Mouse (Mus musculus) T-helper 1 cell (primary cell): ENCODE measurements at regions not wholly inside any gene's neighbourhood (a gene's known extent, or its start where the extent isn't known, plus 50 kb on each side); places are given as distances from the start of the nearest gene placed in this dataset.

Source experiments
- in situ Hi-C: fragments of 300-600 bp; cut with MboI, MseI; formaldehyde crosslinking; loops from one replicate; pipeline ENCODE4 v1.15.1; 2025; ENCODE audit warnings: high pct_unique_total_duplicates

GRCm38 (mm10) chr6:14063735-14064134, 192.4 kb upstream of the 2610001J05Rik start:
- in situ Hi-C loops = no loop called here

DNA sequence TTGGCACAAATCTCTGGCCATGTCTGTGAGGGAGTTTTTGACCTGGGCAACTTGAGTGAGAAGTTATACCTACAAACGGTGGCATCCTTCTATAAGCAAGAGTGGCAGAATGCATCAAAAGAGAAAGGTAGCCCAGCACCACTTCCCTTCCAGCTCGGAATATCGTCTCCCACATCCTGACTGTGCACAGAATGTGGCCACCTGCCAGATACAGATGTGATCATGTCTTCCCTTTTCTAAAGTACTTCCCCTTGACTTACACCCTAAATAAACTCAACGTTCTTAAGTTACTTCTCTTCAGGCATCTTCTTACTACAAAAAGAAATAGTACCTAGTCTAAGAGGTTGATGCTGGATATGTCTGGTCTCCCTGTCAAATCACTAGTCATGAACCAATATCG, 175.2 kb upstream of the 2610001J05Rik start:
- in situ Hi-C loops = no loop called here

DNA sequence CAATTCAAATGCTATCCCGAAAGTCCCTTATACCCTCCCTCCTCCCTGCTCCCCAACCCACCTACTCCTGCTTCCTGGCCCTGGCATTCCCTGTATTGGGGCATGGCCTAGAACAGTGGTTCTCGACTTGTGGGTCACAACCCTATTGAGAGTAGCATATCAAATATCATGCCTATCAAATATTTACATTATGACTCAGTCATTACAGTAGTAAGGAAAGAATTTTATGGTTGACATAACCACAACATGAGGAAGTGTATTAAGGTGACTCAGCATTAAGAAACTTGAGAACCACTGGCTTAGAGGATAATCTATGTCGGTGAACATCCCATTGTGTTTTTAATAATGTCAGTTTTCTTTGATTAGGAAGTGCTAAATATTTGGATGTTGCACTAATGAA, 173.3 kb upstream of the 2610001J05Rik start:
- in situ Hi-C loops = no loop called here

DNA sequence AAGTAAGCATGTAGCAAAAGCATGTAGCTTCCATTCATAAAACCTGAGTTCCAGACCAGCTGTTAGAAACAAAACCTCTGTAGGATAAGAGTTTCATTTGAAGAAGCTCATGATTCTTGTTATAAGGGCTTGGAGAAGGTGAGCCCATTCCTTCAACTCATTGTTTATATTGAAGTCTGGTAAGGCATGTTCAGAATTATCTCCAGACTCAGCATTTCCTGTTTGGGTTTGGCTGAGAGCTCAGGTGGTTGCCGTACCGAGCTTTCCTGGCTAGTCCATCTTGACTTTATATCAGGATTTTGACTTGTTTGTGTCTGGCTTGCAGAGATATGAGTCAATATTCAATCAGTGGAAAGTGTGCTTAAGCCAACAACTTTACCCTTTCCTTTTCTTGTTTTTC, 154.6 kb upstream of the 2610001J05Rik start:
- in situ Hi-C loops = no loop called here

DNA sequence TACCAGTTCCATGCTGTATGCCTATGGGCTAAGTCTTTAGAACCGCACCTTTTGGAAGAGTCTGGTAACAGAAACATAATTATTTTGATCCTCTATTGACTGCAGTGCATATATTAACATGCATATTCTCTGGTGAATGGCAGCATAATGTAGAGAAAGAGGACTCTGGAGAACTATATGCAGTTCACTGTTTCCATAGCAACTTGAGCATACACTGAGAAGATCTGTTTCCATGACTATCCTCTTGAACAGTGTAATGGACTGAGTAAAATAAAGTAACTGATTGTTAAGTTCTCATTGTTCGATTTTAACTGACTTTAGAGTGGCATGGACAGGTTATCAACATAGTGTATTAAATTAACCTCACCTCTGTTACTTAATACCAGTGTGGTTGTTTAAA, 147.6 kb upstream of the 2610001J05Rik start:
- in situ Hi-C loops = no loop called here

GRCm38 (mm10) chr6:13982606-13983389, 111.5 kb upstream of the 2610001J05Rik start:
- in situ Hi-C loops = no loop called here

GRCm38 (mm10) chr6:13974710-13975506, 103.6 kb upstream of the 2610001J05Rik start:
- in situ Hi-C loops = no loop called here

GRCm38 (mm10) chr6:13964471-13964870, 93.2 kb upstream of the 2610001J05Rik start:
- in situ Hi-C loops = no loop called here

- in situ Hi-C loops = no loop called here
Measured at GRCm38 (mm10) chr6:13964013-13964412, 92.7 kb upstream of the 2610001J05Rik start.

DNA sequence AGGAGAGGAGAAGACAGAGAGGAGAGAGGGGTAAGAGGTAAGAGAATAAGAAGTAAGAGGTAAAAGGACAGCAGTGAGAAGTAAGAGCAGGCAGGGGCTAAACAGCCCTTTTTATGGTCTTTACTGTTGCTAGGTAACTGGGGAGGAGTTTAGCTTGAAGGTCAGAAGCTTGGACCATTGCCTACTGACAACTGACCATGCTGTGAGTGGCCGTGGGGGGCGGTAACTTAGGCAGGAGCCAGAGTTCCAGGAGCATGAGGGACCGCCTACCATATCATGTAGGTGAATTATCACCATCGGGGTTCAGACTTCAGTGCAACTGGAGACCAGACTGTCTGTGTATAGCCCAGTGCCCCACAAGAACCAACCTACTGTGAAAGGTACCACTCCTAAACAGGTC, 78.3 kb upstream of the 2610001J05Rik start:
- in situ Hi-C loops = loop anchor here (10.0 kb wide), 1 partner anchor 1115 kb away; no protein-coding TSS in a partner anchor

DNA sequence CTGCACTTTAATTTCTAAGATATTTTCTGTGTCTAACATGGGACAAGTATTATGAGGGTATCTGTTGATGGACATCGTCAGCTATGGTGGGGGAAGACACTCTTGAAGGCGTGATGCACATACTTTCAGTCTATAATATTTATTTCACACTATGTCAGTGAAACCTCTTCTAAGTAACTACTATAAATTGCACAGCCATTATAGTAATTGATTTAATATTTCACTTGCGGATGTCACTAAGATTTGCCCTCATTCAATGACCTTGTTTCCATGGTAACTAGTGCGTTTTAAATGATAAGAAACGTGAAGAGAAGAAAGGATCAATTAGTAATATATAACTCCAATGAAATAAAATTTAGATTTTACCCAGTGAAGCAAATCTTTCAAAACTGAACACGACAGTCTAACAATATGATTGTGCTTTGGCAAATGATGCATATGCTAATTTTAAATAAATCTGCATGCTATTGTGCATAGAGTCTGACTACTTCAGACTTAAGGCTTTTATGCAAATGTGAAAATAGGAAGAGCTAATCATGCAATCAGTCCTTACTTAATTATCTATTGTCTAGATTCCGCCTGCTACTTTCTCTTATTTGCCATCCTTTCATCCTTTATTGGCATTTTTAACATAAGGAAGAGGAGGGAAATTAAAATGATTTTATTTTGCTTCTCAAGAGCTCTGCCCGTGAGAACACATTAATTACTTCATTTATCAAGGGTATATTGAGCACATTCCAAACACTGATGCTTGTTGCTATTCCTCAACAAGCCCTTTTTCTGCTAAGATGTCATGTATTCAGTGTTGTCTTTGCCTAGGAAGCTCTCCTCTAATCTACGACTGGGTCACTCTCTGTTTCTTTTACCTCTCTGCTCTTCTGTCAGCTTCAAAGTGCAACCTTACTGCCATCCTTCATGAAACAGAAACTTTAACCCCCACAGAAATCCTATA, 49.8 kb upstream of the 2610001J05Rik start:
- in situ Hi-C loops = no loop called here
